Mouse (Mus musculus) mouse trophoblast stem cell (cell line): ENCODE data around the gene Knop1.

Experiments
- in situ Hi-C, 2 experiments: fragments of 300-500 bp; cut with MseI, MboI; formaldehyde crosslinking; loops; 2 replicates in 1 of 2; 3 replicates in 1 of 2; pipeline ENCODE4 v1.15.1; 2025

Gene Knop1

DNA sequence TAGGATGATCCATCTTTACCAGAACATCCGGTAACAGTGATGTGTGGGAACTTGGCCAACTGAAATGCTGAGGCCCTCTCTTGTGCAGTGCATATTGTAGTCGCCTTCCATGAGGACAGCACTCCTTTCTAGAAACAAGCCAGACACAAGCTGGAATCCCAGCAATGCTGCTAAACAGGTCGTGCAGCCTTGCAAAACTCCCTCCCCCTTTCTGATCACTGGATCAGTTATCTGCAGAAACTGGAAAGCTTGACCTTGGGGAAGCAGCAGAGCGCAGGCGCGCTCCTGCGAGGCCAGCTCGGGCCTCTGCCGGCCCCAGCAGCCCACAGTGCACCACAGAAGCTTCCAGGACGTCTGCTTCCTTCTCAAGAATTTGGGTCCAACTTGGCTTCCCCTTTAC is 7.3 kb downstream of the Knop1 start:
- in situ Hi-C loops: loop anchor here in 1 of 2 experiments (10.0 kb wide), 1 partner anchor 146 kb away; the partner anchor contains the start of gene Gprc5b

- in situ Hi-C loops: loop anchor here in 1 of 2 experiments (10.0 kb wide), 1 partner anchor 148 kb away; the partner anchor contains the start of gene Gprc5b
Observed at GRCm38 (mm10) chr7:118846329-118846728, 9.7 kb downstream of the Knop1 start.

GRCm38 (mm10) chr7:118845141-118845540 is 10.9 kb downstream of the Knop1 start:
- in situ Hi-C loops: loop anchor here in 1 of 2 experiments (10.0 kb wide), 1 partner anchor 150 kb away; the partner anchor contains the start of gene Gprc5b

GRCm38 (mm10) chr7:118842938-118843337 is 13.1 kb downstream of the Knop1 start:
- in situ Hi-C loops: loop anchor here in 1 of 2 experiments (10.0 kb wide), 1 partner anchor 152 kb away; the partner anchor contains the start of gene Gprc5b

GRCm38 (mm10) chr7:118841796-118842195 is 14.3 kb downstream of the Knop1 start:
- in situ Hi-C loops: loop anchor here in 1 of 2 experiments (10.0 kb wide), 1 partner anchor 153 kb away; the partner anchor contains the start of gene Gprc5b

GRCm38 (mm10) chr7:118841030-118841745 is 14.9 kb downstream of the Knop1 start:
- in situ Hi-C loops: loop anchor here in 1 of 2 experiments (10.0 kb wide), 1 partner anchor 154 kb away; the partner anchor contains the start of gene Gprc5b

- in situ Hi-C loops: no loop called here
Observed at GRCm38 (mm10) chr7:118837901-118838300, 18.2 kb downstream of the Knop1 start.

- in situ Hi-C loops: no loop called here
Observed at GRCm38 (mm10) chr7:118827975-118828416, 28.1 kb downstream of the Knop1 start.

DNA sequence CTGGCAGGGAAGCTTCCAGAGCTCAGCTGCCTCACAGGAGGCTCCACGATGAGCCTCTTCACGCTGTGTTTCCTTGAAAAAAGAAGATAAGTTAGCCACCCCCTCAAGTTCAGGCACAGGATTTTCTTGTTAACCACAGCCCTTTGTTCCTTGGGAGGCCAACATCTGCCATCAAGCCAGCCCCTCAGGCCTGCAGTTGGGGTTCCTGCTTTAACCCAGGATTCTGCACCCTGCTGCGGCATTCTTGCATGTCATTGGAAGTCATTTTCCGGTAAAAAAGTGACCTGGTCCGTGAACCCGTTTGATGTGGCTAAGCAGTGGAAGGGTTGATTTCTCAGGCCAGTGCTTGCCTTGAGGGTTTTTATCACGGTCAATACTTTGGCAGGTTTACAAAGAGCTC is 31.6 kb downstream of the Knop1 start:
- in situ Hi-C loops: no loop called here

DNA sequence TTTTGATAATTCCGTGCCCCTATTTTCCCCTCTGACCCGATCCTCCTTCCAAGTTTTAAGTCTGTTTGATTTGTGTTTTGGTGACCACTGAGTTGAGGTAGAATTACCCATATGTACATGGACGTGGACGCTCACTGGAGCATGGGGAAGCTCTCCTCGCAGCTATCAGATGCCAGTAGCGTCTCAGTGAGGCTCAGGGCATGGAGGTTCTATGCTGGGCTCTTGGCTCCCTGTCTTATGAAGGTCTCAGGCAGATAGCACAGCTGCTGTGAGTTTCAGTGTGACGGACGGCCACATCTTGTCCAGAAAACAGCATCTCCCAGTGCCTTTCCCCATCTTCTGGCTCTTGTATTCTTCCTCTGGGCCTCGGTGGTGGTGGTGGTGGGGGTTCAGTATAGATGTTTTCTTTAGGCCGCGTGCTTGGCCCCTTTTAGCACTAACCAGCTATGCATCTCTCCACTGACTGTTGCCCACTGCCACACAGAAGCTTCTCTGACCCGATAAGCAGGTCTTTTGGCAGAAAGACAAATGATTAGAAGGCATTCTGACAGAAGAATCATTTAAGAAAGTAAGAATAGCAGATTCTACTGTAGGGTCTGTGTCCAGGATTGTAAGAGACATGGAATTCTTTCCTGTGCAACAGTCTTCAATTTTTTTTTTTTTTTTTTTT is 34.0 kb downstream of the Knop1 start:
- in situ Hi-C loops: no loop called here

DNA sequence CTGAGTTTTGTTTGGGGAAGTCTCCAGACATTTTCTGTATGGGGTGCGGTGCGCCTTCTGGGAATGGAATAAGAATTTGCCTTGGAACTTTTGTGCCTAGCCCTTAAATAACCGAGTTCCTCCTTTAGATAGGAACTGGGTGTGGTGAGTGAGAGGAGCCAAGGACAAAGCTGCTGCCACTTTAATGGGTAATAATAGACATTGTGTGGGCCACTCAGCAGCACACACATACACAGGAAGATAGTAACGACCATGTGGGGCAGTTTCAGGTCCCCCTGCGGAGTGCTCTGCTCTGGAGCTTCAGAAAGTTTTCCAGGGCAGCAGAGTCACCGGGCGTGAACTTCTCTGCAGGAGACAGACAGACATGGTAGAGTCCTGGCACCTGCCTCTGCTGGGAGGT is 34.7 kb downstream of the Knop1 start:
- in situ Hi-C loops: no loop called here

DNA sequence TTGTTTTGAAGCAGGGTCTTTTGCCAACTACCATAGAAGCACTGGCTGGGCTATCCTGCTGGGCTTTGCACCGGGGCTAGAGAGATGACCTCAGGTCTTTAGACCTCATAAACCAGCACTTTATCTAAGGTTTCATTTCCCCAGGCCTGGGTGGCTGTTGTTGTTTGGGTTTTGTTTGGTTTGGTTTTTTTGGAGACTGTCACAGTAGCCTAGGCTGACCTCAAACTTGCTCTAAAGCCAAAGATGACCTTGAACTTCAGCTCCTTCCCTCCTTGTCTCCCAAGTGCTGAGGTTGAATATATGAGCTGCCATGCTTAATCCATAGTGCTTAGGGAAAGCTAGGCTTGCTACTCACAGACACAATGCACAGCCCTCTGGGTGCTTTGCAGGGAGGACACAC is 36.4 kb downstream of the Knop1 start:
- in situ Hi-C loops: no loop called here

DNA sequence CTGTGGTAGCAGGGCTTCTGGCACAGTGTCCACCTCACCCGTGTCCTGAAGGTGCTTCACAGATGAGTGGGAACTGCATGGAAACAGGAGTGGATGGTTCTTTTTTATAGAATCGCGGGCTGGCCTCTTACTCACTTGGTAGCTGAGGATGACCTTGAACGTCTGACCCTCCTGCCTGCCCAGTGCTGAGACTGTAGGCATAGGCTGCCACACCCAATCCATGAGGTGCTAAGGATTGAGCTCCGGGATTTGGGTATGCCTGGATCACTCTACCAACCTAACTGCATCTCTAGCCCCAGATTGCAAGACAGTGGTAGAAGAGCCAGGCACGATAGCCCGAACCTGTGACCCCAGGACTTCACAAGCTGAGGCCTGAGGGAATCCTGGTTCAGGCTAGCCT is 38.3 kb downstream of the Knop1 start:
- in situ Hi-C loops: no loop called here

- in situ Hi-C loops: no loop called here
Observed at GRCm38 (mm10) chr7:118816275-118816674, 39.8 kb downstream of the Knop1 start.

DNA sequence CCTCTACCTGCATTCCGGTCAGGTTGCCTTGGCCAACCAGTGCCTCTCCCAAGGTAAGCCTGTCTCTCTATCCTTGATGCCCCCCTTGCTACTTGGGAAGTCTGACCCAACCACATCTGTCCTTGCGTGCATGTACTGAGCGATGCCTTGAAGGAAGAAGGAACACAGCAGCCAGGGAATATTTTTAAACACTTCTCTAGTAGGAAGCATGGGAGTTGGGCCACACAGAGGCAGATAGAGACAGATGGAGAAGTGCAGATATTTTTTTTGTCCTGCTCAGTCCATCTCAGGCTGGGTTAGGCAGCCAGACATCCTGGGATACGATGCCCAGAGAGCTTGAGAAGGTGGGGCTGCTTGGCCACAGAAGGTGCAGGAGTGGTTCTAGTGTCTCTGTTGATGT is 42.5 kb downstream of the Knop1 start:
- in situ Hi-C loops: no loop called here

DNA sequence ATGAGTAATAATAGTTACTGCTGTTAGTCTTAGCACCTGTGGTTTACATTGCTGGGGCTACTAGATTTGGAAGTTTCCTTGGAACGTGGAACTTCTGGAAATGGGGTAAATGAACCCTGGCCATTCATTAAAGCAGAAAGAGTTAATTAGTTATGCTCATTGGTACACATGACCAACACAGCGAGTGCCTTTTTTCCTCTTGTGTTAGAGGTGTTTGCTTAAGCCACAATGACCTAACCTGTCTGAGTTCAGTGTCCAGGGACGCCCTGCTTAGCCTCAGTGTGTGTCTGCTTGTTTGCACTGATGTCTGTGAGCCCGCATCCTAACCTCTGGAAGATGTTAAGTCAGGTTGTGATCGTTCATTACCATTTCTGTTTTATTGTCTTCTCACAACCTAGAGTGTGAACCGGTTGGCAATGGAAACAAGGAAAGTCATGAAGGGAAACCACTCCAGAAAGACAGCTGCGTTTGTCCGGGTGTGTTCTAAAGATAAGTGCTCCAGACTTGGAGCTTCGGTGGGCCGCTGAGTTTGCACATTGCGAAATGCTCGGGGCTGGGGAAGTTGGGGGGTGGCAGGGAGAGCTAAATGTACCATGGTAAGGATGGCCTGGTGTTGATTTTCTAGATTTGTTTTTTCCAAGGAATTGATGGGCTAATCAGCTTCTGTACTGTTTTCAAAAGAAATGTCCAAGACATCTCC is 44.5 kb downstream of the Knop1 start:
- in situ Hi-C loops: no loop called here

GRCm38 (mm10) chr7:118807899-118808298 is 48.2 kb downstream of the Knop1 start:
- in situ Hi-C loops: no loop called here

DNA sequence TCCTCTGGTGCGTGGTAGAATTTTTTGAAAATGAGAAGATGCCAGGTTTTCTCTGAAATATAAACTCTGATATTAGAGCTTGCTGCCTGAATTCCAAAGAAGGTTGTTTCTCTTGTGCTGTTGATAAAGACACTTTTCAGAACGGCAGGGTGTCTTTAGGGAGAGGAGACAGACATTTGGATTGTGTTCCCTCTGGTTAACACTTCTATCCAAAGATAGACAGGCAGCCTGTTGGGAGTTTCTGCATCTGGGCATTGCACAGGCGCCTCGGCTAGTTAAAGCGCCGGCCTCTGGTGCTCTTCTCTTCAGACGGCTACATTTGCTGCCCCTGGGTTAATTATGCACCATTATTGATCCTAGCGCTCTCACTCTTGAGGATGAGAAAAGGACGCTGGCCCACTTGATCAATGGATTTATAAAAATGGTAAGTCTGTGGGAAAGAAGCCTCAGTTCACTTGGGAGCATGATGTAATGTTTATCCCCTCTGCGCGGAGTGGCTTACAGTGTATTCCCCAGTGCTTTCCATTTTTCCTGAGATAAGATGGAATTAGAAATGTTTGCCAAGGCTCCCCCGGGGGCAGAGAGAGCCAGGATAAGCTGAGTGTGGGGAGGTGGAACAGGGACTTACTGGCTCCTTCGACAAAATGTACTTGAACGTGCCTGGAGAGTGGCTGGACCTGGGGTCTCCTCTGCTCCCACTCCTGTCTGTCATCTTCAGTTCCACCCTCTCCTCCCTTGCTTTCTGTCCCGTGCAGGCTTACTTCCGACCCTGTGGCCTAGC is 49.2 kb downstream of the Knop1 start:
- in situ Hi-C loops: no loop called here

DNA sequence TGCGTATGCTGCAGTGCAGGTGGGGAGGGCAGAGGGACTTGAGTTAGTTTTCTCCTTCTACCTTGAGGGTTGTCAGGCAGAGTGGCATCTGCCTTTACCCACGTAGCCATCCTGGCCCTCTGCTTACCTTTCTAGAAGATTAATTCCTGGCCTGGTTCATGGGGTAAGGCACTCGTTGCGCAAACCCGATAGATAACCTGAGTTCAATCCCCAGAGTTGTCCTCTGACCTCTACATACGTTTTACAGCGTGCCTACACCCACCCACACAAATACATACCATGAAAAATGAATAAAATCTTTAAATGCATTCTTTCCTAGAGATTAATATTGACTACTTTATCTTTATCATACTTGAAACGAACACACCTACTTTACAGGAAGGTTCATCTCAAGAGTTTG is 52.6 kb downstream of the Knop1 start:
- in situ Hi-C loops: no loop called here

DNA sequence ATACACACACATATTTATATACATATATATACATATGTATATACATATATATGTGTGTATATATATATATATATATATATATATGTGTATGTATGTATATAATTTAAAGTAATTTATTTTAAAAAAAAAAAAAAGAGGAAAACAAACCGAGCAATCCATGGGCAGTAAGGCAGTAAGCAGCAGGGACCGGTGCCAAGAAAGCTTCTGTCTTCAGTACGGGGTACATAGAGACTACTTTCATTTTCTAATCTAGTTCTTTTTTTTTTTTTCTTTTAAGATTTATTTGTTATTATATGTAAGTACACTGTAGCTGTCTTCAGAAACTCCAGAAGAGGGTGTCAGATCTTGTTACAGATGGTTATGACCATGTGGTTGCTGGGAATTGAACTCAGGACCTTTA is 54.3 kb downstream of the Knop1 start:
- in situ Hi-C loops: no loop called here

DNA sequence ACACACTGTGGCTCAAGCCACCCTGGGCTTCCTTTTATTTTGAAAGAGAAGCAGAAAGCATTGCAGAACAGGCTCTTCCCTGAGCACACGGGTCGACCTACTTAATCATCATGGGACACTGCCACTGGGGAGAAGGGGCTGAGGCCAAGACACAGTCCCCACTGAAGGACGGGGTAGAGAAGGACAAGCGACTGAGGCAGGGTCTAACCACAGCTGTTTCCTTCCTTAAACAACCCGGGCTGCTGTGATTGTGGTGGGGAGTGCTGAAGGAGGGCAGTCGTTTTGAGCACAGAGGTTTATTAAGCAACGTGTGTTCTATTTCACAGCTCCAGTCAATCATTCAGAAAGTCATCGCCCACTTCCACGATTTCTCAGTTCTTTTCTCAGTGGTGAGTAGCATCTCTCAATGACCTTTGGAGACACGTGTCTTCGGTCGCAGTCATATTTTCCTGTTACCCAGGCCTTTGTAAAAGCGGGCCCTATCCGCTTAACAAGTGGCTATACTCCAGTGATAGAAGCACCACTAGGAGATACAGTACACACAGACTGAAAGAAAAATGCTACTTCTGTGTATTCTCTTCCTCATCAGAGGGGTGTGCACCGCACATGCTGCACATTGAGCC is 55.8 kb downstream of the Knop1 start:
- in situ Hi-C loops: no loop called here
